Mouse (Mus musculus): ENCODE results near the gene Ssh1.

The Ssh1 gene

DNA sequence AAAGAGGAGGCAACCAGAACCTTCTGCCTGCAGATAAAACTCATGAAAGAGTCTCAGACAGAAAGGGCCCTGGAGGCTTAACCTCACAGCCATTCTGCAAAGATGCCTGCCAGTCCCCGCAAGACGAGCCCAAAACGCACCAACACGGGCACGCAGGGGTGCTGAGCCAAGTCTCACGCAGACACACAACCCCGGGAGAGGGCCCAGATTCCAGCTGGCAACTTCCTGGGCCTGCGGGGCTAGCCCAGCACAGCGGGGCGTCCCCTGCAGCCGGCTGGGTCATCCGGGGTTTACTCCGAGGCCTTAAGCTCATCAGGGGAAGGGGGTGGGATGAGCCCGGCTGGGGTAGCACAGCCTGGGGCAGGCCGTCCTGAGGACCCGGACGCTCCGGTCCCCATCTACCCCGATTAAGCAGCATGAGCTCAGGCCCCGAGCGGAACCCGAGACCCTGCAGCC lies 635 bp downstream of the Ssh1 start:
- DNase-seq (ENCODE audit: low read depth, low spot score) = peak; percentile 57

DNA sequence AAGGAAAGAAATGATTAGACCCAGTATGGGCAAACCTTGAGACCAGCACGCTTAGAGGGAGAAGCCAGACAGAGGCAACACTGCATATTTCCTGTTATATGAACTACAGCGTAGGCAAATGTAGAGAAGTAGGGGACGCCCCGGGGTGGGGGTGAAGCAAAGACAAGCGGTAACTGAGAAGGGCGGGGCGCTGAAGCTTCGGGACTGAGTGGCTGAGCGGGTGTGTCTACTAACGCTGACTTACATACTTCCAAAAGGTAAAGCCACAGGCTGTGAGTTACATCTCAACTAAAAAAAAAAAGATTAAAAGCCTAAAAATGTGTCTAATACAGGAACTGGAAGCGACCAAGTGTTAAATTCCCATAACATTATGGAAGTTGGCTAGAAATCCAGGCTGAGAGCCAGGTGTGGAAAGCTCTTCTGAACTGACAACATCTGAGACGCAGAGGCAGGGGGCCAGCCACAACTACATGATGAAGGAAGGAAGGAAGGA lies 1.3 kb downstream of the Ssh1 start:
- peak; percentile 92 for DNase-seq (ENCODE audit: low read depth, low spot score)

DNA sequence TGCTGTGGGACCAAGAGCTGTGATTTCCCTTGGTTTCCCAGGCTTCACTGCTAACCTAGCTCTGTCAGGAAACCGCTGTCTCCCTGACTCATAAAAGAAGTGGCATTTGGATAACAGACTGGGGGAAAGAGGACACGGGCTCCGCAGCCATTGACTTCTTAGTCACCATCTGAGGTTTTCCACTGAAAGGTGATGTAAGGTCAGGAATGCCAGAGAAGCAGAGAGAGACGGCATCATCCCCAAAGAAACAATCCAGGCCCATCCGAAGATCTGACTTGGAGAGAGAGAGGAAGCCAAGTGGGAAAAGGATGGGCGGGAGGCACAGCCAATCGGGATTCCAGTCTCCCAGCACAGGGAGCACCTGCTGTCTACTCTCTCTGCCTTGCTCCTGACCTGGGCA lies 2.6 kb downstream of the Ssh1 start:
- no peak for DNase-seq (ENCODE audit: low read depth, low spot score)

DNA sequence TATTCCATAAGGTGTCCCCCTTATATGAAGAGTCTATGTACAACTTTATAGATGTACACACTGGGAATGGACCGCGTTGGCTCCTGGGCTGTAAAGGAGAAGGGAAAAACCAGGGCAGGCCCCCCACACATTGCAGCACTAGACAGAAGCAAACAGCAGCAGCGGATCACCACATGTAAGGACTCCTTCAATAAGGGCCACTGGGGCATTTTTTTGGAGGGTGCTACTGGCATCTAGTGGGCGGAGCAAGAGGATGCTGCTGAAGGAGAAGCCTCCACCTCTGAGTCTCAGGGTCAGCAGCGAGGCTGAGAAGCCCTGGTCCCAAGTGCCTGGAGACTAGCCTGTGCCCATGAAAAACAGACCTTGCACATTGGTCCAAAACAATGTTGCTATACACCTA lies 3.1 kb downstream of the Ssh1 start:
- DNase-seq (ENCODE audit: low read depth, low spot score) = peak; percentile 22

DNA sequence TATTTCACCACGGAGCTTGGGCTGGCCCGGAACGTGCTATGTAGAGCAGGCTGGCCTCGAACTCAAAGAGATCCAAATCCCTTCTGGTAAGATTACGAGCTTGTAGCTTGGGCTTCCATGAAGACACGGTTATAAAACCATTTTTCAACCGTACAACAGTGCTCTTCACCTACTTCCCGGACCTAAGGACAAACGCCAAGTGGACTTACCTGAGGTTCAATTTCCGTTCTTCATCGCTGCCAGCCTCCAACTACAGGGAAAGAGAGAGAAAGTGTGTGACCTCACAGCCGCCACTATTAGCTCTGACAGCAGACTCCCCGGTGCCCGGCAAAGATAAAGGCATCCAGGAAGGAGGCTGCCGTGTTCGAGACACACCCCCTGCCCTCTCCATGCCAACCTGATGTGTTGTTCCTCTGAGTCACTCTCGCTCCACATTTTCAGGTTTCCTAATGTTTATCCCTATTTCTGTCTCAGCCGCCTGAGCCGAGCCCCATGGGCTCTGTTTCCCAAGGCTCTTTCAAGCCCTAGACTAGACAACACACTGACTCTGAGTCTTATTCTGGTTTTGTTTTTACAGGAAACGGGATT lies 4.2 kb downstream of the Ssh1 start:
- no peak for DNase-seq (ENCODE audit: low read depth, low spot score)

DNA sequence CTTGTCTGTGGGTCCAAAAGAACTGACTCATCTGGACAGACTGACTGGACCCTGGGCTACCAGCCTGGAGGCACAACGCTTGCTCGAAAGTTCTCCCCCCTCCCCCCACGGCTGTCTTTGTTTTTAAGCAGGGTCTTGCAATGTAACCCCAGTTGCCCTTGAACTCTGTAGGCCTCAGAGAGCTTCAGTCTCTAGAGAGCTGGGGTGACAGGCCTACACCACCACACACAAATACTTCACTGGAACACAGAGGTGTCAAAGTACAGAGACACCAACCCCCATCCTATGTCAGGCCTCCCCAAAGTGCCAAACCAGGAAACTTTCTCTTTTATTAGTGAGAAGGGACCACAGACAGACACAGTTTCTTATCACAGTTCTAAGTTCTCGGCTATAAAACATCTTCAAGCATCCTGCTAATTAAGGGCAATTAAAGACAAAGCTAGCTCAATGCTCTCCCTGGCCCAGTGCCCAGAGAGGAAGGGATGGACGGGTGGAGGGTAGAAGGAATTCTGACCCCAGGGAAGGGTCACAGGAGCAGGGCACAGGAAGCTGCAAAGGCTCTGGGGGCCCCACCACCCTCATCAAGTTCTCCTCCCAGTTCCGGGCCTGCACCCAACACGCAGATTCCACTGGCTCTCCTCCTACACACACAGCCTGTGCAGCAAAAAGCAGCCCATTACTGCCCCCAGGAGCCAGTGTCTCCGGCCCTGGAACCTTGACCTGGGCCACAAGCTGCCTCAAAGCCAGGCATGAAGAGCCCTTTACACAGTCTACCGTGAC lies 7.3 kb downstream of the Ssh1 start:
- DNase-seq (ENCODE audit: low read depth, low spot score) = peak; percentile 18

DNA sequence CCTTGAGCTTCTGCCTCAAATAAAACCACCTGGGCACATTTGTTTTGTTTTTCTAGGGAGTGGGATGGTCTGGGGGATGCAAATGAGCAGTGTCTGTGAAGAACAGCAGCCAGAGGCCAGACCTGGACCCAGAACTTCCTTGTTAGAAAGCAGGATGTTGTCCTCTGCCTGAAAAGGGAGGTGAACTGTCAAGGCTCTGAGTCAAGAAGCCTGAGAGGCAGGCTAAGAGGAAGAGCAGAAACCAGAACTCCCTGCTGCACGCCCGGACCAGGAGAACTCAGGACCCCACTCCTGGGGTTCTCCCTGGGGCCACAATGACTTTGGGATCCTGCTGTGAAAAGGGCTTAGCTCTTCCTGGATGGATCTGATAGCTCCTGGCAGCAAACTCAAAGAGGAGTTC lies 8.0 kb downstream of the Ssh1 start:
- peak; percentile 26 for DNase-seq (ENCODE audit: low read depth, low spot score)

DNA sequence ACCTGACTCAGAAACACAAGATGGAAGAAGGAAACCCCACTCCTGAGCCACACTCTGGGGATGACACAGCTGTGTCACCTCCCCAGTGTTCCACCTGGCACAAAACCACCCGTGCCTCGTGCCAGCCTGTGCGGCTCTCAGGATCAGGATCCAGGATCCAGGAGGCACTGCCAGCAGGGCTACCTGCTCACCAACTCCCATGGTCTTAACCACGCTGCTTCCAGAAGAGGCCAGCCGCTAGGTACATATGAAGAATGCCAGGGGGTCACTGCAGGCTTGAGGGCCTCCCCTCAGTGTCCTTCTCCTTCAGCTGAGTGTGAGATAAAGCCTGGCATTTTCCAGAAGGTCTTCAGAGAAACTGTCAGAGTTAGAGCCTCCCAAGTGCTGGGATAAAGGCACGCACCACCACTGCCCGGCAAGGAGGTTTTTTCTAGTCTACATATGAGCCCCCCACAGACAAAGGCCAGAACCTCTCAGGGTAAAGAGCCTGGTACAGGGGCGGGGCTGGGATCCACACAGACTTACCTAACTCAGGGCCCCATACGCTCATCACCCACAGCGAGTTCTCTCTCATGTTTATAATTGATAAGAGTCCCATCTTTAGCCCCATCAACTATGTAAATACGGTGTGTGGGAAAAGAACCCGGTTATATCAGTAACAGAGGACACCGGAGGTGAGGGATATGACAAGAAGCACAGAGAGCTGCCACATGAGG lies 9.5 kb downstream of the Ssh1 start:
- no peak for DNase-seq (ENCODE audit: low read depth, low spot score)

DNA sequence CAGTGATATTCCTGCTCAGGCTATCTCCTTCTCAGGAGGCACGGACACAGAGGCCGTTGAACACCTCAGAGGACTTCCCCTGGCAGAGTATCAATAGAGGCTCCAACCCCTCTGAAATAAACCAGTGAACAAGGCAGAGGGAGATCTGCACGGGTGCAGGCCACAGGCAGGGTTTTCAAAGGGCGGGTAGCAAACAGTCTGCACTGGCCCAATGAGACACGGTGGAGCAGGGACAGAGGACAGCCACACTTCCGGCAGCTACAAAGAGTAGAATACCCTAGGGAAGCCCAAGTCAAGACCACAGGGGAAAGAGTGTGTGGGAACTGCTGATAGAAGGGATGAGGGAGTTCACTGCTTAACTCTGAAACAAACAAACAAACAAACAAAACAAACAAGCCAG lies 10.2 kb downstream of the Ssh1 start:
- DNase-seq (ENCODE audit: low read depth, low spot score) = no peak

DNA sequence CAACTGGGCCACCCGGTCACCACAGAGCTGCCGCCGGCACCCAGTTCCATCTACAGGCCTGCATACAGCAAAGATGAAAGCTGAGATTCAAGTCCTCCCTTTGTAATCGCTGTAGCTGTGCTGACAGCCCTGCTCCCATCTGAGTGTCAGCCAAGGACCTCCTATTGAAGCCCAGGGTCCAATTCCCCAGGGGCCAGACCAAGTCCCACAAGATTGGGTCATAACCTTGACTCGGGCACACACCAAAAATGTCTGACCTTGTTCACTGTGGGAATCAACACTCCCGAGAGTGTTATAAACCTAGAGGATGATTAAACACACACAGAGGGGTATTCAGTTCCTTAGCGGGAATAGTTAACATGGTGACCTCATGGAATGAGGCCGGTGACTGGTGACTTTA lies 11.9 kb downstream of the Ssh1 start:
- no peak for DNase-seq (ENCODE audit: low read depth, low spot score)

DNA sequence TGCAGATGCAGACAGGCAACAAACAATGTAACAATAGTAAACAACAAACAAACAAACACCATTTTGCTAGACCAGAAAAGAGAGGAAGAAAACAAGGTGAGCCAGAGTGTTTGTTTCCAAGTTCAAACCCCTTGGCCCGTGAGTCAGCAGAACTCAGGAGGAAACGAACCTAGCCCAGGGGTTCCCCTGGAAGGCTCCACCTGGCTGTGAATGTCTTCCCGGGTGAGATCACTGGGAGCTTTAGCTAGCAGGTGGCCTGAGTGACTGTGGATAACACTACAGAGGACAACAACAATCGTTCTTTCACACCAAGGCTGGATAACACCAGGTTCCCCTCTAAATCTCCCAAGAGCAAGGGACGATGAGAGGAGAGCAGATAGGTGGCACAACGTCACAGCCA lies 12.5 kb downstream of the Ssh1 start:
- DNase-seq (ENCODE audit: low read depth, low spot score) = no peak

DNA sequence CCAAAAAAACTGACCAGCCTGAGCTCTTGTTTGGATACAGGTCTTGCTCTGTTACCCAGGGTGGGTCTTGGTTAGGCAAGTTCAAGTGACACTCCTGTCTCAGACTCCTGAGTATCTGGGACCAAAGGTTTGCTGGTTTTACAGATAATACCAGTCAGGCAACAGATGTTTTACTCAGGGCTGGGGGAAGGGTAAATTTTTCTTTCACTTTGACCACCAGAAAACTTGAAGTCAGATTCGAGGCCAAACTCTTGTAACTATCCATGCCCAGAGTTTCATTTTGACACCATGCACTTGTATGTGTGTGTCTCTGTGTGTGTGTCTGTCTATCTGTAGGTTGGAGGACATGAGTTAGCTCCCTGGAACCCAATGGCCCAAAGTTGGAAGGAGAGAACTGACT lies 13.2 kb downstream of the Ssh1 start:
- no peak for DNase-seq (ENCODE audit: low read depth, low spot score)

DNA sequence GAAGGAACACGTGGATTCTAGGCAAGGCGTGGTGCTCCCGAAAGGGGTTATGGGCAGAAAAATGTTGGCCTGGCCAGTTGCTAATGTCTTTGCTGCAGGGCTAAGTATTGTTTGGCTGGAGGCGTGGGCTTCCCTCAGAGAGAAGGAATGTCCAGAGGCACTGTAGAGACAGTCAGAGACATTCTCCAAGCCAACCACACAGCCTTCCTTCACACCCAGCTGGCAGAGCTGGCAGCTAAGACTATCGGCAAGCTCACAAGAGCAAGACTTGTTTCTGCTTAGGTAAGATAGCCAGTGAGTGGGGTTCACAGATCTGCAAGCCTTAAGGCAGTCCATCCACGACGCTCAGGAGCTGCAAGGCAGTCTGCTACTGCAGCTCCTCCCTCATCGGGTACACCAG lies 16.4 kb downstream of the Ssh1 start:
- no peak for DNase-seq (ENCODE audit: low read depth, low spot score)

DNA sequence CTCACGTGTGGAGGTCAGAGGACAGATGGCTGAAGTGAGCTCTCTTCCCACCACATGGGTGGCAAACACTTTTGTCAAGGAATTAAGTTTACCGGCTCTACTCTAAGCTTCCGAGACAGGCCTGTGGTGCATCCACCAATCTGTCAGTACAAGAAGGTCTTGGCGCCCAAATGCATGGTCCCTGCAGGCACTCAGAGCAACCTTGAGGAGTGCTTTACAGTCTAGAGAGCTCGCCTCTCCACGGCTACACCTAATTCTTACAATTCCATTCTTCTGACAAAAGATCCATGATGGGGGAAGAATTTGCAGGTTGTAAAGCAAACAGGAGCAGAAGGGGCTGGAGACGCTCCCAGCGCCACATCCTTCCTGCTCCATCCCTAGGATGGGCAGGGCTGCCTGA lies 17.1 kb downstream of the Ssh1 start:
- no peak for DNase-seq (ENCODE audit: low read depth, low spot score)

DNA sequence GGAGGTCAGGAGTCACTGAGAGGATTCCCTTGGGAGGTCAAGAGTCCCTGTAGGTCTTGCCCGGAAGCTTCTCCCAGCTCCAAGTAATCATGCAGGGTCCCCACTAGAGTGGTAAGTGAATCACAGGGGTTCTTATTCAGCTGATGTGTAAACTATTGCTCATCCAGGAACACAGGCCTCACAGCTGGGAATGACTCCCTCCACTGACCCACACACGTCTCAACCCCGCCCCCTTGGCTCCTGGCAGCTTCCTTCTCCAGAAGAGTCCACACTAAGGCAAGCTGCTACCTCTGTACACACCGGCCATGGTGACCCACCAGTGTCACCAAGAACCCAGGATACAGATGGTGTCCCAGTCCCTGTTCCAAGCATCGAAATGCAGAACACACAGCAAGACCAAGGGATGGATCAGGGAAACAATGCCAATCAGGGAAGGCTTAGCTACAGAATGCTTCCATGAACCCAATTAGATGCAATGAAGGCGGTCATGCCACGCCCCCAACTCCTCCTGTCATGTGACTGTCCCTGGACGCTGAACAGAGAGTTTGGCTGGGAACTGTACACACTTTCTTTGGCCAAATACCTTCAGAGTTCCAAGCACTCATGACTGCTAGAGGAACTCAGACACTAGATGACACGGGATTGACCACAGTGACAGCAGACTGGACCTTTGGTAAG lies 18.0 kb downstream of the Ssh1 start:
- DNase-seq (ENCODE audit: low read depth, low spot score) = no peak

DNA sequence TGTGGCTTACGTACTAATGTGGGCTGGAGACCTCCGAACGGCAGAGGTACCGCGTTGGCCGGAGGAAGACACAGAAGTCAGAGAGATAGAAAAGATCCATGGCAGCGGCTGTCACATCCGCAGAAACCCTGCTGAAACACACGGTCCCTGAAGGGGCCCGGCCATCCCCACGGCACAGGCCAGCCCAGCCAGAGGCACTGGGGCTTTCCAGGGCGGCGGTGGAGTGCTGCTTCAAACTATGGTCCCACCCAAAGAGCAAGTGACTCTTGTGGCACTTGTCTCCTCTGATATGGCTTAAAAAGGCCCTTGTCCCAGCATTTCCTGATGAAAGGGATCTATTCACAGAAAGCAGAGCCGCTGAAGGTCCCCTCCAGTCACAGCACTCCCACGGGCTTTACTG lies 19.1 kb downstream of the Ssh1 start:
- no peak for DNase-seq (ENCODE audit: low read depth, low spot score)

DNA sequence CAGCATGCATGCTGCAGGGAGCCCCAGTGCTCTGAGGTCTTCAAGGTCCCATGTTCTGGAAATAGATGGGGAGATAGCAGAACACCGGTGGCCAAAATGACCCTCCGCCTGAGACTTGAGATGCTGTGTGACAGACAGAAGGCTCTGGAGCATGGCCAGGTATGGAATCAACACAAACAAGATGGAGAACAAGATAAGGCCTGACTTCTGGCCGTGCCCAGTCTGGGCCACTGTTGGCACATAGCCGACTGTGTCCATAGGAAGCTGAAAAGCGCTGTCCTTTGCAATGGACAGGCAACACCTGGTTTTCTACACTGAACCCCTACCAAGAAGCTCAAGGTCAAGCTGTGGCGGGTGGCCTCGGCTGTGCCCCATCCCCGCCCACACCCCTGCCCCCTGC lies 19.9 kb downstream of the Ssh1 start:
- no peak for DNase-seq (ENCODE audit: low read depth, low spot score)

DNA sequence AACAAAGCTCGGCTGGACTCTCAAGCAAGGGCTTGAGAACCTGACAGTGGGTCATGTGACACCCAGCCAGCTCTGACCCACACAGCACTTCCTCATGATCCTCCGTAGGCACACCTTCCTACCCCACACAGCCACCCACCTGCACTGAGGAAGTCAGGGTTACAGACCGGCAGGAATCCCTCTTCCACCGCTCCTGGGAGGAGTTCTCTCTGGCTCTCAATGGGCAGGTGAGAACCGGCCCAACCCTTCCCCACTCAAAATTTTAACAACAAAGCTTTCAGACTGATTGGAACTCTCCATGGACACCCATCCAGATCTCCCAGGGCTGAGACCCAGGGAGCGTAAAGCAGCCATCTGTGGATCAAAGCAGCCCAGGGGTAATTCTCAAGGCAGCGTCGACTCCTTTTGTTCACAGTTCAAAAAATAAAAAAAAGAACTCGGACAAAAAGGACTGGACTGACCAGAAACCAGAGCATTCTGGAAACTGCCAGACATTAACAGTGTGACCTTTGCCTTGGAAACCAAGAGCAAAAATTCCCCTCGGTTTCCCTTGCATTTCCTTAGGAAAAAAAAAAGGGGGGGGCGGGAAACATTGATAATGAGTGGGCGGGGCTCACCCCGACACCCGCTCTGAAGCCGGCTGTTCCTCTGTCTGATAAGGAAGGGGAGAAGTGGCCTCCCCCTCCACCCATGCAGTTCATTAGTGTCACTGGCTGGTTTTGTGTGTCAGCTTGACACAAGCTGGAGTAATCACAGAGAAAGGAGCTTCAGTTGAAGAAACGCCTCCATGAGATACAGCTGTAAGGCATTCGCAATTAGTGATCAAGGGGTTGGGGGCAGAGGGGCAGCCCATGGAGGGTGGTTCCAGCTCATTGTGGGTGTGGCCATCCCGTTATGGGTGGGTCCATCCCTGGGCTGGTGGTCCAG lies 20.8 kb downstream of the Ssh1 start:
- DNase-seq (ENCODE audit: low read depth, low spot score) = no peak

DNA sequence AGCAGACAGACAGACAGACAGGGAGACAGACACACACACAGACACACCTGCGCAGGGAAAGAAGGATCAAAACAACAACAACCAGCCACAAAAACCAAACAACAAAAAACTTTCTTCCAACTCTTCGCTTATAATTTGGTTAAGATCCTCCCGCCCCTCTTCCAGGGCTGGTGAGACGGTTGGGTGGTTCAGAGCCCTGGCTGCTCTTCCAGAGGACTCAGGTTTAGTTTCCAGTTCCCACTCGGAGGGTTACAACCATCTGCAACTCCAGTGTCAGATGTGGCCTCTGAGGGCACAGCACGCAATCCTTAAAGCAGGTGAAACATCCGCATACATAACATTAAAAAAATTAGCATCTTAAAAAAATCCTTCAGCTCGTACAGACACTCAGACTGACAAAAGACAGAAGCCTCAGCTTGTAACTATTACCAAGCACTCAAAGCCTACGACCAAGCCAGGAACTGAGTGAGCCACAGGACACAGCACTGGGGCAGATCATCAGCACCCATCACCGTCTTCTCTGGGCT lies 22.2 kb downstream of the Ssh1 start:
- DNase-seq (ENCODE audit: low read depth, low spot score) = no peak

DNA sequence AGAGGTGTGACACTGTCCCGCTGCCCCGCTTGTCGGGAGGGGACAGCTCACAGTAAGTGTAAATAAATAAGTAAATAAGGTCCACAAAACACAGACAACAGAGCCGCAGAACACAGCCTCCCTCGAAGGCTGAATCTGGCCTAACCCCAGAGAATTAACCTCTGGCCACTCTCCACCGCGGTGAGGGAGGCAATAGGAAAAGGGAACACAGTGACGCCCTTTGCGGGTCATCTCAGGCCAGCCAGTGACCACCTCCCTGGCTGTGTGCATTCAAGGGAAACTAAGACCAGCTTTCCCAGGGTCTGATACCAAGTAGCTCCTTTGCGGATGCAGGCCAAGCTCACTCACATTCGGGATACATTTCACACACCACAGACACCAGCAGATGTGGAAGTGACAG lies 25.3 kb downstream of the Ssh1 start:
- no peak for DNase-seq (ENCODE audit: low read depth, low spot score)
